Mouse (Mus musculus): ENCODE data around the gene Ust.

The Ust gene

GRCm38 (mm10) chr10:8226650-8227049 lies 292.0 kb downstream of the Ust start:
- no peak for DNase-seq (ENCODE audit: low spot score in 2 of 2)

GRCm38 (mm10) chr10:8224641-8225040 lies 294.0 kb downstream of the Ust start:
- no peak for DNase-seq (ENCODE audit: low spot score in 2 of 2)

GRCm38 (mm10) chr10:8224046-8224445 lies 294.6 kb downstream of the Ust start:
- DNase-seq (ENCODE audit: low spot score in 2 of 2) = no peak

GRCm38 (mm10) chr10:8216946-8217345 lies 301.7 kb downstream of the Ust start:
- DNase-seq (ENCODE audit: low spot score in 2 of 2) = no peak

- no peak for DNase-seq (ENCODE audit: low spot score in 2 of 2)
These were observed 303.4 kb downstream of the Ust start for GRCm38 (mm10) chr10:8215181-8215580.

GRCm38 (mm10) chr10:8213906-8214421 lies 304.7 kb downstream of the Ust start:
- peak; percentile 20 to 75 for DNase-seq (ENCODE audit: low spot score in 2 of 2)

- DNase-seq (ENCODE audit: low spot score in 2 of 2) = no peak
These were observed 305.2 kb downstream of the Ust start for GRCm38 (mm10) chr10:8213266-8213905.

- DNase-seq (ENCODE audit: low spot score in 2 of 2) = no peak
These were observed 305.9 kb downstream of the Ust start for GRCm38 (mm10) chr10:8212611-8213226.

GRCm38 (mm10) chr10:8211694-8212093 lies 306.9 kb downstream of the Ust start:
- no peak for DNase-seq (ENCODE audit: low spot score in 2 of 2)

GRCm38 (mm10) chr10:8210366-8210765 lies 308.3 kb downstream of the Ust start:
- DNase-seq (ENCODE audit: low spot score in 2 of 2) = no peak

- no peak for DNase-seq (ENCODE audit: low spot score in 2 of 2)
These were observed 311.3 kb downstream of the Ust start for GRCm38 (mm10) chr10:8207358-8207757.

- DNase-seq (ENCODE audit: low spot score in 2 of 2) = no peak
These were observed 314.9 kb downstream of the Ust start for GRCm38 (mm10) chr10:8203681-8204080.

GRCm38 (mm10) chr10:8199816-8200215 lies 318.8 kb downstream of the Ust start:
- DNase-seq (ENCODE audit: low spot score in 2 of 2) = no peak

GRCm38 (mm10) chr10:8199026-8199756 lies 319.4 kb downstream of the Ust start:
- no peak for DNase-seq (ENCODE audit: low spot score in 2 of 2)

- DNase-seq (ENCODE audit: low spot score in 2 of 2) = no peak
These were observed 321.0 kb downstream of the Ust start for GRCm38 (mm10) chr10:8197661-8198060.

- DNase-seq (ENCODE audit: low spot score in 2 of 2) = peak in 1 of 2 experiments; percentile 19
These were observed 322.3 kb downstream of the Ust start for GRCm38 (mm10) chr10:8196300-8196699.

- DNase-seq (ENCODE audit: low spot score in 2 of 2) = no peak
These were observed 322.9 kb downstream of the Ust start for GRCm38 (mm10) chr10:8195730-8196129.

GRCm38 (mm10) chr10:8189331-8189981 lies 329.2 kb downstream of the Ust start:
- no peak for DNase-seq (ENCODE audit: low spot score in 2 of 2)

- DNase-seq (ENCODE audit: low spot score in 2 of 2) = no peak
These were observed 333.0 kb downstream of the Ust start for GRCm38 (mm10) chr10:8185586-8185985.

GRCm38 (mm10) chr10:8184711-8185110 lies 333.9 kb downstream of the Ust start:
- no peak for DNase-seq (ENCODE audit: low spot score in 2 of 2)

GRCm38 (mm10) chr10:8183171-8183570 lies 335.5 kb downstream of the Ust start:
- DNase-seq (ENCODE audit: low spot score in 2 of 2) = no peak

GRCm38 (mm10) chr10:8181596-8182185 lies 336.9 kb downstream of the Ust start:
- DNase-seq (ENCODE audit: low spot score in 2 of 2) = no peak
